Mouse (Mus musculus) hindbrain, embryonic 12.5 days (tissue): ENCODE measurements at regions not wholly inside any gene's neighbourhood (a gene's known extent, or its start where the extent isn't known, plus 50 kb on each side); places are given as distances from the start of the nearest gene placed in this dataset.

ENCODE experiments used
- ATAC-seq: fragments of 200-750 bp; cut with Nextera tagmentation; 2 replicates; pipeline ENCODE4 v1.8.0; 2017; ENCODE audit warnings: moderate TSS enrichment; ENCODE audit not compliant: low FRiP score
- H3K27ac ChIP-seq: fragments of 300-500 bp; sonication (generic); 2 replicates; pipeline ENCODE4 v1.5.1; 2016; ENCODE audit warnings: mild to moderate bottlenecking
- H3K27me3 ChIP-seq: fragments of 300-500 bp; sonication (generic); 2 replicates; pipeline ENCODE4 v1.6.1; 2016; ENCODE audit warnings: mild to moderate bottlenecking
- H3K36me3 ChIP-seq: fragments of 300-500 bp; sonication (generic); 2 replicates; pipeline ENCODE4 v1.6.1; 2016; ENCODE audit warnings: mild to moderate bottlenecking
- H3K4me1 ChIP-seq: fragments of 300-500 bp; sonication (generic); 2 replicates; pipeline ENCODE4 v1.6.1; 2016
- H3K4me2 ChIP-seq: fragments of 300-500 bp; sonication (generic); replicated peaks from 2 replicates; pipeline ENCODE4 v1.6.1; 2016; ENCODE audit warnings: mild to moderate bottlenecking
- H3K4me3 ChIP-seq: fragments of 300-500 bp; sonication (generic); 2 replicates; pipeline ENCODE4 v1.5.1; 2016; ENCODE audit warnings: mild to moderate bottlenecking
- H3K9ac ChIP-seq: fragments of 300-500 bp; sonication (generic); 2 replicates; pipeline ENCODE4 v1.6.1; 2016; ENCODE audit warnings: mild to moderate bottlenecking, moderate library complexity
- H3K9me3 ChIP-seq: fragments of 300-500 bp; sonication (generic); replicated peaks from 2 replicates; pipeline ENCODE4 v1.6.1; 2016; ENCODE audit warnings: mild to moderate bottlenecking
- WGBS: fragments of 180-500 bp; shearing (Covaris S2); methylation state at CpG from one replicate; pipeline ENCODE4 v1.1.7; 2016; 5-methylcytosine and 5-hydroxymethylcytosine counted together

DNA sequence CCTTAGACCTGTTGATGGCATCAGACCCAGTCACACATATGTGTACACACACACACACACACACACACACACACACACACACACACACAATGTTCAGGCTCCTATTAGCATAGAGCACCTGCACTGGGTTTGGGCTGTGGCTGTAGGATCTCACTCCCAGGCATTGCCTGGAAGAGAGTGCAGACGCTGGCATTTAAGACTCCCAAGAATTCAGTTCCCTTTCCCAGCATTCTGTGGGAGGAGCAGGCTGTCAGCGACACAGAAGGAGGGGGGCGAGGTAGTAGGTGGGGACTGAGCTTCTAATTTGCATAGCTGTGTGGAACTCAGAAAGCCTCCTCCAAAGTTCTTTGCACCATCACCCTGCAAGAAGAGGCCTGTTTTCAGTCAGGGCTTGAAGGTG is 374.2 kb upstream of the Fam49b start:
- ATAC-seq: peak; percentile 40; the same call in 1 of the 2 replicates
- H3K4me1 ChIP-seq: peaks cover 3% of the 10 kb centered on the region; the same call in 1 of the 2 replicates
- no peak overlapping the region for H3K4me2 ChIP-seq
- 4% methylated on average over 3 of the region's 3 CpGs for WGBS
- H3K4me3 ChIP-seq: no peak overlapping the region
- no peak overlapping the region for H3K9ac ChIP-seq
- H3K36me3 ChIP-seq: no peaks in the 10 kb centered on the region
- no peak overlapping the region for H3K27ac ChIP-seq
- H3K27me3 ChIP-seq: no peaks in the 10 kb centered on the region
- no peaks in the 10 kb centered on the region for H3K9me3 ChIP-seq

DNA sequence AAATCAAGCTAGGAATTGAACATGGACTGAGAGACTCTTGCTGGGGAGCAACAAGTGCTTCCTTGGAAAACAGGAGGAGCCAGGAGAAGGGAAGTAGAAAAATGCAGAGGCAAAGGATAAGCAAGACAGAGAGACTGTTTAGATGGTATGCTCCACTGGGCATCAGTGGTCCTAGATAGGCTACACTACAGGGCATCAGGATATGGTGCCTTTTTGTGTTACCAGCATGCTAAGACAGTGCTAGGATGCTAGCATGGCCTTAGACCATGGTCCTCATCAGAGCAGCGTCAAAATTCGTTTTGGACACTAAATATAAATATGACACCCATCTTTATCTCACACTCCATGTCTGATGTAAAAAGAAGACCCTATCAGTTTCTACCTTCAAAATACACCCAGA is 374.6 kb upstream of the Fam49b start:
- Histone ChIP-seq H3K27me3 (no peaks in the 10 kb centered on the region), H3K36me3 (no peaks in the 10 kb centered on the region), H3K27ac (no peak overlapping the region), H3K9ac (no peak overlapping the region), H3K9me3 (no peaks in the 10 kb centered on the region), H3K4me2 (no peak overlapping the region), H3K4me1 (peaks cover 3% of the 10 kb centered on the region; the same call in 1 of the 2 replicates), H3K4me3 (no peak overlapping the region)
- 93% methylated on average over 2 of the region's 2 CpGs for WGBS
- ATAC-seq: no peak

GRCm38 (mm10) chr15:64445076-64445475 is 372.4 kb upstream of the Gm21798 start:
- no peak for ATAC-seq
- Histone ChIP-seq H3K4me1 (no peaks in the 10 kb centered on the region), H3K27me3 (no peaks in the 10 kb centered on the region), H3K4me3 (no peak overlapping the region), H3K27ac (no peak overlapping the region), H3K36me3 (no peaks in the 10 kb centered on the region), H3K9ac (no peak overlapping the region), H3K4me2 (no peak overlapping the region), H3K9me3 (no peaks in the 10 kb centered on the region)
- 77% methylated on average over 4 of the region's 4 CpGs for WGBS

DNA sequence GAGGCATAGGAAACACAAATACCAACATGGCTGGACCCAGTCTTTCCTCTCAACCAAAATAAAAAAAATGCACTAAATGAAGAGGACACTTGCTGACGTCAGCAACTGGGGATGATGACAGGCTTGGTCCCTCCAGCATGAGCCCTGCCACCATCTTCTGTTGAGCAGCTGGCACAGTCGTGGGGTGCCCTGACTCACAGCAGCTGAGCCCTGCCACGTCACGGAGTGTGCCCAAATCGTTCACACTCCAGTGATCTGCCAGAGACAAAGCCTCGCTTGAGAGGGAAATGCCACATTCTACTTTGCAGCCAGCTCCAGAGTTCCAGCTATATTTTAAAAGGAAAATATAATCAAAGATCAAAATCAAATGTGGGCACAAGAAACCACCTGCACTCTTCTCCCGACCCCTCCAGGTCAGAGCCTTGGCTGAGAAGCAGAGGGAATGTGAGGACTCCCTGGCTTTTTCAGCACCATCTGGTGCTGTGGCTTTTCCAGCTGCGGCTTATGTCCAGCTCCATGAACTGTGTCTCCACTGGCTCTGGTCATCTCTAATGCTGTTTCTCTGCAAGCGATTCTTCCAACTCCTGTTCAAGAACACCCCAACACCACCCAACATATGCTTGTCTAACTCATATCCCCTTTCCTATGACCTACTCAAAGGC is 371.0 kb upstream of the Gm21798 start:
- WGBS: 68% methylated on average over 9 of the region's 9 CpGs
- Histone ChIP-seq H3K36me3 (no peaks in the 10 kb centered on the region), H3K9me3 (no peaks in the 10 kb centered on the region), H3K27me3 (no peaks in the 10 kb centered on the region), H3K27ac (no peak overlapping the region), H3K9ac (no peak overlapping the region), H3K4me3 (no peak overlapping the region), H3K4me2 (no peak overlapping the region), H3K4me1 (no peaks in the 10 kb centered on the region)
- ATAC-seq: peak; percentile 64; the same call in 1 of the 2 replicates

GRCm38 (mm10) chr15:64447239-64447952 is 370.1 kb upstream of the Gm21798 start:
- Histone ChIP-seq H3K4me2 (no peak overlapping the region), H3K27me3 (no peaks in the 10 kb centered on the region), H3K9ac (no peak overlapping the region), H3K36me3 (no peaks in the 10 kb centered on the region), H3K4me3 (no peak overlapping the region), H3K9me3 (no peaks in the 10 kb centered on the region), H3K27ac (no peak overlapping the region), H3K4me1 (no peaks in the 10 kb centered on the region)
- WGBS: 81% methylated on average over 5 of the region's 5 CpGs
- no peak for ATAC-seq

DNA sequence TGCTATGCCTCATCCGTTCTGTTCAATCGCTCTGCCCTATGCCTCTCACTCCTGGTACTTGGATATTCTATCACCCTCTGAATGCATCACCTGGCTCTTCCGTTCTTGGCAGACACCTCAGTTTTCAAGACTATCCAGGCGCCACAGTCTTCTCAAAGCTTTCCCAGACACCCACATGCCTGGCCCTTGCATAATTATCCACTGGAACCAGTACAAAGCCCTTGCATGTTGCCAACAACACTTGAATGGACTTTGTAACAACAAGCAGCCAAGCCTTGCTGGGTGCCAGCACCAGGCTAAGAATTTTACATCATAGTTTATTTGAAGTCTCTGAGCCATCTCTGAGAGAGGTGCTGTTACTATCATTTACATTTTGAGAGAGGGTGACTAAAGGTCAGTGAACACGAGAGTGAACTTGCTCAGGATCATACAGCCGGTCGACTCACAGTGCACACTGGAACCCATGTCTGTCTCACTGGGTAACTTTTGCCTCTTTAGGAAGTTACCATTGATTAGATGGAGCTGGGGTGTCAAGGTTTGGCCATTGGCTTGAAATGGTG is 368.8 kb upstream of the Gm21798 start:
- no peaks in the 10 kb centered on the region for H3K4me1 ChIP-seq
- no peak overlapping the region for H3K4me2 ChIP-seq
- 94% methylated on average over 7 of the region's 7 CpGs for WGBS
- no peaks in the 10 kb centered on the region for H3K27me3 ChIP-seq
- H3K36me3 ChIP-seq: no peaks in the 10 kb centered on the region
- no peak for ATAC-seq
- no peak overlapping the region for H3K27ac ChIP-seq
- no peak overlapping the region for H3K4me3 ChIP-seq
- H3K9me3 ChIP-seq: no peaks in the 10 kb centered on the region
- no peak overlapping the region for H3K9ac ChIP-seq

- Histone ChIP-seq H3K27ac (no peak overlapping the region), H3K27me3 (no peaks in the 10 kb centered on the region), H3K4me3 (no peak overlapping the region), H3K9me3 (no peaks in the 10 kb centered on the region), H3K4me1 (no peaks in the 10 kb centered on the region), H3K36me3 (no peaks in the 10 kb centered on the region), H3K9ac (no peak overlapping the region), H3K4me2 (no peak overlapping the region)
- no peak for ATAC-seq
- 84% methylated on average over 1 of the region's 1 CpGs for WGBS
These were observed 346.8 kb upstream of the Gm21798 start for GRCm38 (mm10) chr15:64470743-64471142.

GRCm38 (mm10) chr15:64471597-64471996 is 345.9 kb upstream of the Gm21798 start:
- Histone ChIP-seq H3K9me3 (no peaks in the 10 kb centered on the region), H3K9ac (no peak overlapping the region)
- 72% methylated on average over 2 of the region's 2 CpGs for WGBS

DNA sequence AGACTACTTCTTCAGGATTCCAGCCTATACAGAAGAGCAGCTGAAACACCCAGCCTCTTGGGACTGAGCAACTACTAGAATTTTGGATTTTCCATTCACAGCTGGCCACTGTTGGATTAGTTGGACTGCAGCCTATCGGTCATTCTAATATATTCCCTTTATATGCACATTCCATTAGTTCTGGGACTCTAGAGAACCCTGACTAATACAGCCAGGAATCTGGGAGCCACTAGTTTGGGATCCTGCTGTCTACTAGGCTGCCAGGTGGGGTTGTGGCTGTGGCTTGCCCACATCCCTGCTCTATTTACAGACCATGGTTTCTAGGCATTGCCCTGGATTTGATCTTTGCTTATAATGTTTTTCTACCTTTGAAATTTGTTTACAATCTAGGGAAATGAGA is 343.3 kb upstream of the Gm21798 start:
- Histone ChIP-seq H3K4me3 (no peak overlapping the region), H3K27ac (no peak overlapping the region), H3K9me3 (no peaks in the 10 kb centered on the region), H3K36me3 (no peaks in the 10 kb centered on the region), H3K4me2 (no peak overlapping the region), H3K9ac (no peak overlapping the region), H3K4me1 (no peaks in the 10 kb centered on the region), H3K27me3 (no peaks in the 10 kb centered on the region)
- no peak for ATAC-seq
- 95% methylated on average over 1 of the region's 1 CpGs for WGBS

More at GRCm38 (mm10) chr15:64471597-64471996, 345.9 kb upstream of the Gm21798 start:
- H3K4me3 ChIP-seq: no peak overlapping the region
- H3K27ac ChIP-seq: no peak overlapping the region
- no peaks in the 10 kb centered on the region for H3K4me1 ChIP-seq
- H3K36me3 ChIP-seq: no peaks in the 10 kb centered on the region
- no peak overlapping the region for H3K4me2 ChIP-seq
- ATAC-seq: no peak
- no peaks in the 10 kb centered on the region for H3K27me3 ChIP-seq

DNA sequence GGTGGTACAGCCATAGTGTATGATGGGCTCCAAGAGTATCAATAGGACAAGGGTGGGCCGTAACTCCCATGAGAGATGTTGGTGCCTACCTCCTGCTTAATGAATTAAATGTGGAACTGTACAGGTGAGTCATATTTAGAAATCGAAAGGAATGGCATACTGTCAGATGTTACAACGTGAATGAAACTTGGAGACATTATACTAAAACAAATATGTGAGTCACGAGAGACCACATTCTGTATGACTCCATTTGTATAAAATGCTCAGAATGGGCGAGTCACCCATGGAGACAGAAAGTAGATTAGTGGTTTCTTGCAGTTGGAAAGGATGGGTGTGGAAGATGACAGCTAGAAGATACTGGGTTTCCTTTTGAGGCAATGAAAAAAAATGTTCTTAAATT is 340.4 kb upstream of the Gm21798 start:
- H3K9ac ChIP-seq: no peak overlapping the region
- no peaks in the 10 kb centered on the region for H3K36me3 ChIP-seq
- H3K4me3 ChIP-seq: no peak overlapping the region
- no peaks in the 10 kb centered on the region for H3K27me3 ChIP-seq
- 90% methylated on average over 5 of the region's 5 CpGs for WGBS
- ATAC-seq: no peak
- no peak overlapping the region for H3K4me2 ChIP-seq
- H3K4me1 ChIP-seq: peaks cover 4% of the 10 kb centered on the region
- no peak overlapping the region for H3K27ac ChIP-seq
- no peaks in the 10 kb centered on the region for H3K9me3 ChIP-seq

GRCm38 (mm10) chr15:64480625-64481024 is 336.9 kb upstream of the Gm21798 start:
- no peaks in the 10 kb centered on the region for H3K9me3 ChIP-seq
- H3K9ac ChIP-seq: no peak overlapping the region
- H3K4me2 ChIP-seq: no peak overlapping the region
- H3K4me3 ChIP-seq: no peak overlapping the region
- no peaks in the 10 kb centered on the region for H3K36me3 ChIP-seq
- peaks cover 4% of the 10 kb centered on the region for H3K4me1 ChIP-seq
- ATAC-seq: no peak
- no peaks in the 10 kb centered on the region for H3K27me3 ChIP-seq
- no peak overlapping the region for H3K27ac ChIP-seq
- 56% methylated on average over 6 of the region's 6 CpGs for WGBS

- Histone ChIP-seq H3K4me3 (no peak overlapping the region), H3K4me2 (no peak overlapping the region), H3K9ac (no peak overlapping the region), H3K27me3 (no peaks in the 10 kb centered on the region), H3K4me1 (peaks cover 4% of the 10 kb centered on the region), H3K27ac (no peak overlapping the region), H3K36me3 (no peaks in the 10 kb centered on the region), H3K9me3 (no peaks in the 10 kb centered on the region)
- ATAC-seq: no peak
These were observed 336.3 kb upstream of the Gm21798 start for GRCm38 (mm10) chr15:64481226-64481625.

GRCm38 (mm10) chr15:64482960-64483359 is 334.5 kb upstream of the Gm21798 start:
- Histone ChIP-seq H3K9me3 (no peaks in the 10 kb centered on the region), H3K27ac (no peak overlapping the region), H3K4me3 (no peak overlapping the region), H3K4me1 (peaks cover 4% of the 10 kb centered on the region), H3K9ac (no peak overlapping the region), H3K4me2 (no peak overlapping the region), H3K36me3 (no peaks in the 10 kb centered on the region), H3K27me3 (no peaks in the 10 kb centered on the region)
- 91% methylated on average over 5 of the region's 5 CpGs for WGBS
- no peak for ATAC-seq
